Mouse (Mus musculus): ENCODE data around the gene Olfml2b.

Gene Olfml2b

DNA sequence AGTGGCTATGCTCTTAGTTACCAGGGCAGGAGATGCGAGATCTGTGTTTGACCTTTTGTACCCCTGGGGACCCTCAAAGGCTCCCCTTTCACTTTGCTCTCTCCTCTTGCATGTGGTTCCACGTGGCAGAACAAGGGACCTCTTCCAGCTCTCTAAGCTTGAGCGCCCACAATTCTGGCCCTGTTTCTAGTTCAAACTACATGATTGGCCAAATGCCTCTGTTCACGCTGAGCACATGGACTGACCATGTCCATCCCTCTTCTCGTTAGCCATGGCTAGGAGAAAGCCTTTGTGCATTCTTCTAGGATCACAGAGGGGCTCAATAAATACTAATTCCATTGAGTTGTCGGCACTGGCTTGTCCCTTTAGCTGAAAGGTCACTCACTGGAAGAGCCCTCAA, 51.0 kb downstream of the Olfml2b start:
- DNase-seq (ENCODE audit: low spot score in 2 of 2) = no peak

DNA sequence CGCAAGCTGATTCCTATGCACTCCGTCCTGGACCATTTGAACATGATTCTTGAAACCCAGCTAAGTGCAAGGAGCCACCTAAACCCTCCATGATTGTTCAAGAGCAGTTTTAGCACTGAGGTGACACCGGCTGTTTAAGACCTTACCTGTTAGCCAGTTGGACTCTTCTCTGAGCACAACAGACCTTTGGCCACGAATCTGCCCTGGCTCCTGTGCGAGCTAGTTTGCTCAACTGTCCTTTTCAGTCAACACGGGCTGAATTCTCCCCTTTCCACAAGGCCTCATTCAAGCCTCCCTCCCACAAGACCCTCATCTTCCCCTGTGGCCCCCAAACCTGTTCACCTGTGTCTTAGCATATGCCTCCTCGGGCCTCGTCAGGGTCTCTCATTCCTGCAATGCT, 52.7 kb downstream of the Olfml2b start:
- no peak for DNase-seq (ENCODE audit: low spot score in 2 of 2)

DNA sequence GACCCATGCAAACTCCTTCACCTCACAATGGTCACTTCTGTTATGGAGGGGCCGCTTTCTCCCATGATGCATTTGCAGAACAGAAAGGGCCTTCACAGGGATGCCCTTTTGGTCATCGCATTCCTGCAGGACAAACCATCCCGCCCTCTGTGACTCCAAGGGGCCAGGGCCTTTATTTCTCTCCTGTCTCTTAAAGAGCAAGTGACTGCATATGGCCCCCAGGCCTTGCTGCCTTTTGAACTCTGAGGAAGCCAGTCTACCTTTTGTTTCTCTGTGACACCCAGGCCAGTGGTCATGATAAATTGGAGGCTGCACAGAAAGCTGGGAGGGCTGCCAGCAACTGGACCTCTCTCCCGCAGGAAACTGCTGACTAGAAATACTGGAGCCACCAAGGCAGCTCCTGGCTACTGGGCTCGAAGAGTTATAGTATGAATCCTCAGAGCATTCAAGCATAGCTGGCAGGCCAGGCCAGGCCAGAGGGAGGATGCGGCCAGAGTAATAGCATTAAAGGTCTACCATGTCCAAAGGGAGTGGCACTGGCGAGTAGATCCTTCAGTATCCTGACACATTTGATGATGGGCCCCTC, 53.5 kb downstream of the Olfml2b start:
- no peak for DNase-seq (ENCODE audit: low spot score in 2 of 2)

DNA sequence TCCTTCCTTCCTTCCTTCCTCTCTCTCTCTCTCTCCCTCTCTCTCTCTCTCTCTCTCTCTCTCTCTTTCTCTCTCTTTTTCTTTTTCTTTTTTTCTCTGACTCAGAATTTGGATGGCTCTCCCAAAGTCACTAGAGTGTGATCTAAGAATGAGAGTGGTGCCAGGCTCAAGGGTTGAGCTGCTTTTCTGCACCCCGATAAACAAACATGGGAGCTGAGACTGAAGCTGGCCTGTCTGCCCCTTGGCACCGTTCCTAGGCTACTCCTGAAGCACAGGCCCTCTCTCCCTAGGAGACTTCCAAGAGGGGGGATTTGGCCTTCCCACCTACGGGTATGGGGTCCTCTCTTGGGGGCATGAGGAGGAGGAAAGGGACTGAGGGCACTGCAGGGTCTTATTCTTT, 54.4 kb downstream of the Olfml2b start:
- no peak for DNase-seq (ENCODE audit: low spot score in 2 of 2)

DNA sequence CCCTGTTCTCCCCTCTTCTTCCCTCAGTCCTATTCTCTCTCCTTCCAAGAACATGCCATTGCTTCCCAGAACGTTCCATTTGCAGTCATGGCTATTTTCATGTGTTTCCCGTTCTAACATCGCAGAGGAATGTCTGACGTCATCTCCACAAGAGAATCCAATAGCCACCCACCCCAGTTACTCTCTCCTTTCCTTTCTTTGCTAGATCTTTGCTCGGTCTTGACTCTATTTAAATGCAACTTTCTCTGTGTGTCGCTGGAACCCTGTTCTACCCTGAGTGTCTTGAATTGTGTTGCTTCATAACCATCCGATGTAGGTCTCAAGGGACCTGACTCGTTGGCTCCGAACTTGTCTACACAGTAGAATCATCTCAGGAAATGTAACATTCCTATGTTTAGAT, 55.2 kb downstream of the Olfml2b start:
- DNase-seq (ENCODE audit: low spot score in 2 of 2) = no peak

DNA sequence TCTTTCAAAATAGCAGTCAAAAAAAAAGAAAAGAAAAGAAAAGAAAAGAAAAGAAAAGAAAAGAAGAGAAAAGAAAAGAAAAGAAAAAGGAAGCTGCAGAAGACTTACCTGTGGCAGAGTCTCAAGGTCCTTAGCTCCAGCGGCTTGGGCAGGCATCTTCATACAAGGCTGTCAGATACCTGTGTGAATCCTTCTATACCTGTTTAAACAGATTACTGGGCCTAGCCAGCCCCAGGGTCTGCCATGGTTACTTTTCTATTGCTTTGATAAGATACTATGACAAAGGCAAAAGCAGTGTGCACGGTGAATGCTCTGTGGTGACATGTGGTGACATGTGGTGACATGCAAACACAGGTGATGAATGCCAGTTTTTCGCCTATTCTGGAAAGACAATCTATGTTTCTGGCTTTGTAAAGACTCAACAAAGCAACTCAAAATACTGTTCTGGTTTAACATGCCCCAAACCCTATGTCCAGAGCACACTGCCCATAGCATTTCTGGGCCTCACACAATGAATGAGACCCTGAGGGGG, 56.2 kb downstream of the Olfml2b start:
- no peak for DNase-seq (ENCODE audit: low spot score in 2 of 2)

DNA sequence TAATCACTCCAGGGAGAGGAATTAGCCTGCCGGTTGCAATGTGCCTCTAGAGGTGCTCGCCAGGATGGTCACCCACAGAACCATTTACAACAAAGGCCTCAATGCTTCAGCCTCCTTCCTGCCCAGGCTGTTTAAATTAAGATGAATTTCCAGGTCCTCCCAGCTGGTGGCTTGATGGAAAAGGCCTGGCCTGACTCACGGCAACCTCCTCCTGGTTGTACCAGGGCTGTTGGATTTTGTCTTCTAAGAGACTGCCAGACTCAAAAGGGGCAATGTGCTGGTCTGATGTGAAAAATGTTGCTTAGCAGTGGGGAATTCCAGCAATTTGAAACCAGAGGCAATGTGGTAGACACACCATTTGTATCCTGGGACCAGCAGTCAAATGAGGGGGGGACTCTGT, 56.8 kb downstream of the Olfml2b start:
- no peak for DNase-seq (ENCODE audit: low spot score in 2 of 2)

DNA sequence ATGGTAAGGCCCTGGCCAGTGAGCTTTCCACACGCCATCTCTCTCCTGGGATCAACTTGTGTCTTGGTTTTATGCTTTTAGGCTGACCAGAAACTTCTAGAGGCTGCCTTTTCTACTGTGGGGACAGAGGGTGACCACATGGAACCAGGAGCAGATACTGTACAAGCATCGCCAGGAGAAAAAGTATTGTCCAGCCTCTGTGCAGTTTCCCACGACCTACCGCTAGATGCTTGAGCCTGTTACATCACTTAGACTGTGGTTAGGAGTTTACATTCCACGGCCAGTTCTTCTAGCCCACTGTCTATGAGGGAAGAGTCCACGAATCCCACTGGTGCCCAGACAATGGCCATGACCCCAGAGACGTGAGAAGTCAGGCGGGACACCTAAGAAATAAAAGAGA, 57.2 kb downstream of the Olfml2b start:
- no peak for DNase-seq (ENCODE audit: low spot score in 2 of 2)

DNA sequence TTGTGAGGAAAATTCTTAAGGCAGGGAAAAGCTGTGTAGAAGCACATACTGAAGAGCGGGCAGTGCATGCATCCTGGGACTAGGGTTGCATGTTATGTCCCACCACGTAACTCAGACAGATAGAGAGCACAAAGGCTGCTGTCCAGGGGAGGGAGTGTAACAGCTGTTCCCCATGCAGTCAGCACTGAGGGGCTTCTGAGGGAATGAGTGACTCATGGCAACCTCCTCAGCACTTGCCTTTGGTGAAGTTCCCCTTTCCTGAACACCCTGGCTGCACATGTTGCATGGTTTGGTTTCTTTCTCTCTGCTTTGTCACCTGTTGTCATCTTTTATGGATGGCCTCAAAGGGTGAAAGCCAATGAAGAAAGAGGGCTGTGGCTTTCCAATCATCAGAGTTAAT, 57.9 kb downstream of the Olfml2b start:
- DNase-seq (ENCODE audit: low spot score in 2 of 2) = no peak

DNA sequence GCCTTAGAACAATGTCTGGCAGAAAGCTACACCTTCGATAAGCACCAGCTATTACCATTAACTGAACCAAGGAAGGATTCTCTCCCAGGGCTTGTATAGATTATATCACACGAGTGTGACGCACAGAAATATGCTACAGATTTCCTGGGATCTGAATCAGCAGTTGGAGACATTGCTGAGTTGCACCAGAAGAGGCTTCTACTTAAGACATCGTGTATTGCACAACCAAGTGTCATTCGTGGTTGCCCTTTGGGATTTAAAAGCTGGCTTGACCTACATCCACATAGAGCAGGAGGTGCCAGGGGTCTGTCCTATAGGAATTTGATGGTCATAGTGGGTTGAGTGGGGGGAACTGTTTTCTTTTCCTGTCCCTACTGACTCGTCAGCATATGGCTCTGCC, 58.6 kb downstream of the Olfml2b start:
- no peak for DNase-seq (ENCODE audit: low spot score in 2 of 2)

DNA sequence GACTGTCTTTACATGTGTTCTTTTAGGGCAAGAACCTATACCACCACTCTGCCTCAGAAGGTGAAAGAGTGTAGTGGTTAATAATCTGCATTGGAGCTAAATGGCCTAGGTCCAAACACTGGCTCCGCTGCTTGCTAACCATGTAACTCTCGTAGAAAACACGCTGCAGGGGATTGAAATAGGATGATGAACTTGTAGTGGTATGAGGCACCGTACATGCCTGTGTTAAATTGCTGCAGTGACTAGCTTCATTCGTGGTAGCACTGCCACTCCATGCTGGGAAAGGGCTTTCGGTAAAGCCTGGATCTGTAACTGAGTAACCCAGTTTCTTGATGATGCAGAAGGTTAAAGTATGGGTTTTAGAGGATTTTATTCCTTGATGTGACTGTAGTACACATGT, 59.8 kb downstream of the Olfml2b start:
- DNase-seq (ENCODE audit: low spot score in 2 of 2) = no peak

DNA sequence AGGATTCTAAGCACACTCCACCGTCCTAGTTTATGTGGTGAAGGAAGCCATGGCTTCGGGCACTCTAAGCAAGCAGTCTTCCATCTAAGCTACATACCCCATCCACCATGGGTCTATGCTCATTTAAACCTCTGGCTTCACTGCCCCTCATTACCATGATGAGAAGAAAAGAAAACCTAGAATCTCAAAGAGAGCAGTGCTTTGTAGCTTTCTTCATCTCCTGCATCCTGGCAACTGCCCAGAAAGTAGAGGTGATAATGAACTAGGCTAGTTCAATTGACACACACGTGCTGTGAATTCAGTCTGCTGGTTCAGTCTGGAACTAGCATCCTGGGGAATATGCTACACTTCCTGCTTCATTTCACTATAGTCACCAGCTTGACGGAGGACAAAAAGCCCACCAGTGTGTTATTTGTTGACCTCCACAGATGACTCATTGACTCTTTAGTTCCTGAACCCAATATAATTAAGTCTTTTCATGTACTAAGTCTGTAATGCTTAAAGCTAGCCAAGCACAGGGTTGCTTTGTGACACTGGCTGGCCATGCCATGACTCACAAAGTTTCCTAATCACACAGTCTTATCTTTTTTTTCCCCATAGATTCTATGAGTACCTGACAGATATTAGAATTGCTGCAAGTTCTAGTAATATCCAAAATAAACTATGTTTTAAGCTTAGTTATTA, 60.7 kb downstream of the Olfml2b start:
- no peak for DNase-seq (ENCODE audit: low spot score in 2 of 2)

DNA sequence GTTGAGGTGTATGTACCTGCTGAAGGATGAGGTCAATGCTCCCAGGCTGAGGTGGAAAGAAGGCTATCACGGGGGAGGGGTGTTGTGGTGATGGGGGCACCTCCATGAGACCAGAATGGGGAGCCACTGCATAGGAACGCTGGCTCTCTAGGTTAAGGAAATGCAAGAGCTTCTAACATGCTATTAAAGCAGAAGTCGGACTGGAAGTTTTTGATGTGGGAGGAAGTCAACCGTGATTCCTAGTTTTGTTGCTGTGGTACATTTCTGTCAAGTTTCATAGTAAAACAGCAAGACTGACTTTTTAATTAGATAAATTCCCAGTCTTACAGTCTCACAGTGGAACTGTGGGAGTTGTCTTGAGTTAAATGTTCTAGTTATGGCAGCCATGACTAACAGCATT, 61.7 kb downstream of the Olfml2b start:
- no peak for DNase-seq (ENCODE audit: low spot score in 2 of 2)

DNA sequence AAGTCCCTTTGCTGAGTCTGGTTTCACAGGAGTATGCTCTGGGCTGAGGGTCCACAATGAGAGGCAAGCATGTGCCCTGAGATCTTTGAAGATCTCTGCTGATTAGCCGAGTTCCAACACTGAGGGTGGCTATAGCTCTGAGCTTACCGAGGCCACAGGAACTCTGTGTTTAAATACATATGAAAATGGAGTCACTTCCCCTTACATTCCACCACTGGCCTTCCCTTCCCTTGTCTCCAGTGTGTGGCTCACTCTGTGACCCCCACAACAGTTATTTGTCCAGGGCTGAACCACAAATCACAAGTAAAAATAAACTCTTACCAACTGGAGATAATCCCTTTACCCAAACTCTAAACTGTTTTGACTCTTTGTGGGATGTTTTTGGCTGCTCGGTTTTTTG, 64.7 kb downstream of the Olfml2b start:
- DNase-seq (ENCODE audit: low spot score in 2 of 2) = no peak

DNA sequence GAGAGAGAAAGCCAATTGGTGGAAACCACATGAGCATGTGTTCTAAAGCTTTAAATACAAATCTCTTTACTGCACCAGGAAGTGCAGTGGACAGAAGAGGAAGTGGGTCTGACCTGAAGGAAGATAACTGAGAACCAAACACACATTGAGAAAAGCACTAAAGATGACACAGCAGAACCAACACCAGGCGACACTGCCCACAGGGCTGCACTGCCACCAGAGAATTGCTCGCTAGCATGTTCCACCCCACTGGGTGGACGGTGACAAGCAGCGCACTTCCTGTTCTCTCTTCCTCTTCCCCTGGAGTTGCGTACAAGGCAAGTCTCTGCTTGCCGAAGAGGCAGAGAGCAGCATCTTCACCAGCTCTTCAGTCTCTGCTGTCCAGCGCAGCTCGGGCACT, 65.1 kb downstream of the Olfml2b start:
- peak in 1 of 2 experiments; percentile 41 for DNase-seq (ENCODE audit: low spot score in 2 of 2)

DNA sequence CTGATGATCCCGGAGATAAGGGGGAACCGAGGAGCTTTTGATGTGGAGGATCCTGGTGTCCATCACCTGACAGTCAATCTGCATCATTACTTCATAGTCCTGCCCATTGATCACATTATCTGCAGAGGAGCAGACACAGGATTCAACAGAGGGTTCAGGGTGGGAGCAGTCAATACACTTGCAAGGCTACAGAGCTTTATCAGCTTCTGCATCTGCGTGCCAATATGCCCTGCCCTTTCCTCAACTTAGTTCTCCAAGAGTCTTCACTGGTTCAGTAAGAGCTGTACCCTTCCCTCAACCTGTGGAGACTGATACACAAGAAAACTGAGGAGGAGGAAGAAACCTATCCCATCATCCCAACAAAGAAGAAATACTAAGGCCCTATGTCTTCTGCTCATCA, 65.6 kb downstream of the Olfml2b start:
- DNase-seq (ENCODE audit: low spot score in 2 of 2) = no peak

DNA sequence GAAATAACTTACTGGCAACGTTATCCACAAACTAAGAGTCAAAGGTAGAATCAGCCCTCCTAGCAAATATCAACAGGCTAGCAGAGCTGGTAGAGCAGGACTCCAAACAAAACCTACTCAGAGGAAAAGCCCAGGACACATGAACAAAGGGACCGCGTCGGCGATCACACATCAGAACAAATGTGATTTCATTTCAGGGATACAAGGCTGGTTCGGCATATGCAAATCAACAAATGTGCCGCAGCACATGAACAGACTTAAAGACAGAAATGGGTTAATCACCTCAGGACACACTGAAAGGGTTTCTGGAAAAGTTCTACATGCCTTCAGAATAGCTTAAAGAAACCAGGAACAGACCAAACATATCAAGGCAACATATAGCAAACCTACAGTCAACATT, 67.4 kb downstream of the Olfml2b start:
- DNase-seq (ENCODE audit: low spot score in 2 of 2) = no peak

DNA sequence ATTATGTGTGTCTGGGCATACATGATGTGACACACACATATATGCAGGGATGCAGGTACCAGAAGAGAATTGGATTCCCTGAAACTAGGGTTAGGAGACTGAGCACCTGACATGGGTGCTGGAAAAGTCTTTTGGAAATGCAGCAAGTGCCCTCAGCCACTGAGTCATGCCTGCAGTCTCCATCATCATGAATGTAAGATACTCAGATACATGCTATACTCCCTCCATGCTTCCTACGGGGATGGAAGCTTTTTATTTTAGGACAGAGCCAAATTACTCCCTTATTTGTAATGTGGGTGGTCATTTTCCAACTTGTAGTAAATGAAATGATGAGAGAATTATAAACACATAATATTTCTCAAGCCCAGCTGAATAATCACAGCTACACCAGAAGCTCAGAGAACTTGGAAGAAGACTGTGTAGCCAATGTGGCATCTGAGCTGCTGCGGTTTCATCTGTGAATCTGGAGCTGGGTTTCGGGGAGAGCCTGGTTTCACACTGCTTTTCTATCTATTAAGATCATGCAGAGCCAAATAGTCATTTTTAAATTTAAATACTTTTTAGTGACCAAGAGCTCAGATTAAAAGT, 73.0 kb downstream of the Olfml2b start:
- DNase-seq (ENCODE audit: low spot score in 2 of 2) = no peak

DNA sequence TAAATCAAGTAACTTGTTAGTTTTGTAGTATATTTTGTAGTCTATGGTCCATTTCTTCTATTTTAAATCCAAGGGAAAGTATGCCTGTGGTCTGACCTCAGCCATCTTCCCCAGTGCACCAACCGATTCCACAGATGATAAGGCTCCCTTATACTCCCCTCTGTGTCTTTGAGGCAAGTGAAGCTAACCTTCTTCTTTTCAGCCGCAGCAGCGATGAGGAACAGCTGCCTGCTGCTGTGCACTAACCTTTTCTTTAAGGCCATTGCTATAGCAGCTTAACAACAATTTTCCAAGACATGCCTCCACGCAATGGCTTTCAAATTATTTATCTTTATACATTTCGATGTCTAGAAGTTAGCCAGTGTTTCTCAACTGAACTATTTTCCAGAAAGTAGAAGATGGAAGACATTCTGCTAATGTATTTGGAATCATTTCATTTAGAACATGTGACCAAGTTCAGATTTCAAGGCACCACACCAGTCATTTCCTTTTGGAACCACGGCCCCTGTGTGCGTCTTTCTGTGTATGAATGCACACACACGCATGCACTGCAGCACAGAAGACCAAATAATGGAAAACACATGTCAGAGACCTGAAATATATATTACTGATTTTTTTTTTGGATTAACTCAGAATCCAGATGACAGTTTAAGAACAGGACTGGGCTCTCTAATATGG, 73.9 kb downstream of the Olfml2b start:
- DNase-seq (ENCODE audit: low spot score in 2 of 2) = no peak

DNA sequence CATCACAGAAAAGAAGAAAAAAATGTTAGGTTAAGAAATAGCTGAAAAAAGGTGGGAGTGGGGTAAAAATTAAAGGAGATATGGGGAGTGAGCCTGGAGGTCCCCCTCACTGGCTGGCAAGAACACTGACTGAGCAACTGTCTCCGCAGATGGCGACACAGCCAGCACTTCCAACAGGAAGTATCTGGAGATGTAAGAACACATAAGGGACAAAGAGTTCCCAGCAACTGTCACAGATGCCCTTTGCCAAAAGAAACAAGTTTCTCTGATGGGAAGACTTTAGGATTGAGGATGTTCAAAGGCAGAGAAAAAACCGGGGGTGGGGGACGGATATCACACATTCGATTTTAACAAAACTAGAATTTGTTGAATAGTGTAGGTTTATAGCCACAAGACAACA, 77.2 kb downstream of the Olfml2b start:
- DNase-seq (ENCODE audit: low spot score in 2 of 2) = no peak

DNA sequence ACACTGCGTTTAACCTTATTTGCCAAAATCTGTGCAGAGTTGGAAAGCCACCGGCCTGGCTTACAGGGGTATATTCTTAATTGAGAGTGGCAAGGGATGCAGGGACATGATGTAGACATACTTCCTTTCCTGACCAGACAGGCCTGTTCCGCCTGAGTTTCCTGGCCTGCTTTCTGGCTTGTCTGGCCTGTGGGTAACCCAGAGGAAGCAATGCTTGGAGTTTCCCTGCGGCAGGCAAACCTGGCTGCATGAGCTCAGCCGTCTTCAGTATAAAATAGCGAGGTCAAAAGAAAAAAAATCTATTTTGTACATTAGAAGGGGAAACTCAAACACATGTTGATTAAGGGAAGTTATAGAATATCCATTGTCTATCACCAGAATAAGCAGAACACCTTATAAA, 84.2 kb downstream of the Olfml2b start:
- no peak for DNase-seq (ENCODE audit: low spot score in 2 of 2)

DNA sequence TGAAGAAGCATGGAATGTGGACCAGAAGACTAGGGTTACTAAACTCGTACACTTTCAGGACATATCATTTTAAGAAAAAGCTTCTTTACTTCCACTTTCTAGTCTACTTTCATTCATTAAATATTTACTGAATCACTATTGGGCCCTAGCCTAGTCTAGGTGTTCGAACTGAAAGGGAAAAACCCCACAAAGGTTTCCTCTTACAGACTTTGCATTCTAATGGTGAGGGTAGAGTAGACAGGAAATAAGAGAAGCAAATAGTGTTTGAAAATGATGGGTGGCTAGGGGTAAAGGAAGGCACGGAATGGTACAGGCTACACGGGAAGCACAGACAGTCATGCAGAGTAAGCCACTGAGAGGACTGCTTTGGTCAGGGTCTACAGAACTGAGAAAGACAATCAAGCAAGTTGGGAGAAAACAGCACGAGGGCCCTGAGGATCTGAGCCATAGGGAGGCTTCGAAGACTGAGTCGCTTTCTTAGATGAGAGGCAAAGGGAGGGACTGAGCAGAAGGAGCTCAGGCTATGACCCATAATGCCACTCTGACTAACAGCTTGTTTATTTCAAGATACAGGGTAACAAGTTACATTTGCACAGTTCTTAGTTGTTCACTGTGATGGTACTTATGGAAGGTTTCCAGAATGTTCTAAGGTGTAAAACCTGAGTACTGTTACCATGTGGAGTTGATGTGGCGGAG, 85.1 kb downstream of the Olfml2b start:
- DNase-seq (ENCODE audit: low spot score in 2 of 2) = no peak
